Mouse (Mus musculus) cerebellum, postnatal 14 days (tissue): ENCODE data around the gene Elf2.

Experiments
- DNase-seq, 2 experiments: peaks; one replicate each; pipeline ENCODE4 v3.0.0; 2021; ENCODE audit warnings: mixed read lengths in 2 of 2

Elf2 gene

GRCm38 (mm10) chr3:51206521-51206920, 133.9 kb downstream of the Elf2 start:
- no peak for DNase-seq

DNA sequence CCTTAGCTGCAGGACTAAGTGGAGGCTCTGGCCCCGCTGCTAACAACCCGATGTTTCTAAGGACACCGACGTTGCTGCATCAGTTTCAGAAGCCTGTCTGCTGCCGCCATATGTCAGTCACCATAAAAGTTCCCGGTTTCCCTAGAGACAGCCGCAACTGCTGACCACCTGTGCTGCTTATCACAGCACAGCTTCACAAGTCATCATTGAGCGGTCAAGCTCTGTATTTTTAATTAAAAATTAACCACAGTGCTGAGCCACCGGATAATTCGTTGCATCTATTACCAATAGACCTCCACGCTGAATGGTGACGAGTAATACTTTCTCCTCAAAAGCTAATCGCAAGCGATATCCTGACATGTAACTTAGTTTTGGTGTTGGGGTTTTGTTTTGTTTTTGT, 135.6 kb downstream of the Elf2 start:
- no peak for DNase-seq

- peak in 1 of 2 experiments; percentile 39 for DNase-seq
These were observed 136.0 kb downstream of the Elf2 start for GRCm38 (mm10) chr3:51204441-51204840.

DNA sequence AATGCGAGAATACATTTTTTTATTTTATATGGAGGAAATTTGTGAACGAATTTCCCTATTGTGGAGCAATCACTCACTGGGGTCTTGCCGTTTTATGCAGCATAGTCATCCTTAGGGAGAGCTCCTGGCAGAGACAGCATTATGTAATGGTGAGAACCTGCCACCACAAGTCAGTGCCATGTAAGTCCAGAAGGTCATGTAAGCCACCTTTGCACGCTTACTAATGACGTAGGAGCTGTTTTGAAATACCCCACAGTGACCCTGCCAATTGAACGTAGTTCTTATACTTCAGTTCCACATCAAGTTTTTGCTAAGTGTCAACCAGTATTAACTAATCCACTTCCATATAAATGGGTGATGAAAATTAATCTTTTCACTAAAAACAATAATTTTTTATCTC, 136.6 kb downstream of the Elf2 start:
- no peak for DNase-seq
